Mouse (Mus musculus): ENCODE results near the gene Rpl29.

DNA sequence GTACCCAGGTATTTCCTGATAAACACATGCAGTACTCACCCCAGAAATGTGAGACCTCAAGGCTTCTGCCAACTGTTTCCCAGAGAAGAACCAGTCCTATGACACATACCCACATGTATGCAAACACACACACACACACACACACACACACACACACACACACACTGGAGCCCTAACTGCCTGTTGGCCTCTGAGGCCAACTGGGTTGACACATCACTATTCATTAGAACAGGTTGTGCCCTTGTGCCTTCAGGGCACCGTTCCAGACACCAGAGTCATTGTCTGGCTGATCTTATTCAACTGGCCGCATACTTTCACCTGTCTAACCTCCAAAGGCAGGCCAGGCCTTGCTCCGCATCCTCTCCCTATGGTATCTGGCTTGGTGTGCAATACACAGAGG, 17.0 kb upstream of the Rpl29 start:
- TF ChIP-seq TAL1 (IDR thresholded peaks at IDR 0.05; ENCODE audit: low read length) (no peak), GATA1 (IDR thresholded peaks at IDR 0.05; ENCODE audit: low read length) (no peak)
